Mouse (Mus musculus) cerebellum, adult 2 months (tissue): ENCODE measurements around the gene Cdr2. TPM values are rescaled to one million over a fixed set of nuclear protein-coding genes. Genes with fewer than 3 reads are reported as not detected.

Source experiments
- DNase-seq, 2 experiments: peaks; one replicate each; pipeline ENCODE4 v3.0.0; 2021
- H3K27ac ChIP-seq: fragments of 200-500 bp; 2 replicates; pipeline ENCODE4 v1.5.1; 2012; ENCODE audit warnings: low read length, control low read depth, inconsistent platforms; ENCODE audit not compliant: insufficient read depth
- H3K27me3 ChIP-seq: fragments of 200-500 bp; 2 replicates; pipeline ENCODE4 v1.6.1; 2012; ENCODE audit warnings: inconsistent platforms, mild to moderate bottlenecking, low read length, moderate library complexity; ENCODE audit not compliant: control insufficient read depth, insufficient read depth
- H3K4me1 ChIP-seq: fragments of 200-500 bp; 2 replicates; pipeline ENCODE4 v1.6.1; 2011; ENCODE audit warnings: low read length; ENCODE audit not compliant: control insufficient read depth, insufficient read depth
- H3K4me3 ChIP-seq: fragments of 200-500 bp; replicated peaks from 2 replicates; pipeline ENCODE3; 2011; ENCODE audit warnings: mild to moderate bottlenecking, low read depth, low read length, control low read depth; ENCODE audit not compliant: insufficient read depth
- CTCF ChIP-seq: fragments of 200-500 bp; IDR thresholded peaks from 2 replicates; pipeline ENCODE4 v1.5.1; 2011; ENCODE audit warnings: low read depth, mild to moderate bottlenecking, control low read depth, low read length, moderate library complexity, borderline replicate concordance; ENCODE audit not compliant: insufficient read depth
- POLR2A ChIP-seq: fragments of 200-500 bp; IDR thresholded peaks from 2 replicates; pipeline ENCODE4 v1.6.1; 2011; ENCODE audit warnings: low read length, control low read depth, borderline replicate concordance; ENCODE audit not compliant: insufficient read depth
- WGBS: fragments of 180-500 bp; shearing (Covaris S2); methylation state at CpG from one replicate; pipeline ENCODE4 v1.1.7; 2018; 5-methylcytosine and 5-hydroxymethylcytosine counted together
- polyA plus RNA-seq: library from polyadenylated mRNA; depleted of rRNA; stranded (reverse); fragments of >200 nt; gene quantifications from 2 replicates; pipeline ENCODE4 v1.2.3, GENCODE M21; 2012

Cdr2 gene
- polyA plus RNA-seq, 1 experiment = 50.2 TPM

GRCm38 (mm10) chr7:121003793-121004418 is 21.8 kb upstream of the Cdr2 start:
- no peak overlapping the region for H3K4me3 ChIP-seq
- no peaks in the 10 kb centered on the region for H3K4me1 ChIP-seq
- no peak overlapping the region for H3K27ac ChIP-seq
- 67% methylated on average over 4 of the region's 4 CpGs for WGBS
- no peak for TF ChIP-seq POLR2A
- TF ChIP-seq CTCF = no peak
- DNase-seq = no peak
- H3K27me3 ChIP-seq = no peaks in the 10 kb centered on the region

- no peak overlapping the region for H3K27ac ChIP-seq
- DNase-seq = no peak
- no peaks in the 10 kb centered on the region for H3K27me3 ChIP-seq
- TF ChIP-seq POLR2A = no peak
- no peak for TF ChIP-seq CTCF
- 55% methylated on average over 5 of the region's 5 CpGs for WGBS
- H3K4me3 ChIP-seq = no peak overlapping the region
- H3K4me1 ChIP-seq = no peaks in the 10 kb centered on the region
Observed at GRCm38 (mm10) chr7:121002407-121002928, 20.4 kb upstream of the Cdr2 start.

GRCm38 (mm10) chr7:121001879-121002278 is 19.8 kb upstream of the Cdr2 start:
- no peak for DNase-seq

GRCm38 (mm10) chr7:121000065-121000822 is 18.1 kb upstream of the Cdr2 start:
- no peaks in the 10 kb centered on the region for H3K4me1 ChIP-seq
- WGBS = 77% methylated on average over 3 of the region's 3 CpGs
- no peak overlapping the region for H3K4me3 ChIP-seq
- H3K27me3 ChIP-seq = no peaks in the 10 kb centered on the region
- H3K27ac ChIP-seq = no peak overlapping the region
- DNase-seq = no peak
- no peak for TF ChIP-seq POLR2A
- TF ChIP-seq CTCF = no peak

More at GRCm38 (mm10) chr7:121001879-121002278, 19.8 kb upstream of the Cdr2 start:
- Histone ChIP-seq H3K27ac (no peak overlapping the region), H3K4me1 (no peaks in the 10 kb centered on the region), H3K27me3 (no peaks in the 10 kb centered on the region), H3K4me3 (no peak overlapping the region)
- 84% methylated on average over 3 of the region's 3 CpGs for WGBS
- TF ChIP-seq CTCF (no peak), POLR2A (no peak)

- no peak for DNase-seq
- no peak overlapping the region for H3K27ac ChIP-seq
- 74% methylated on average over 2 of the region's 2 CpGs for WGBS
Observed at GRCm38 (mm10) chr7:120999021-120999530, 17.0 kb upstream of the Cdr2 start.

GRCm38 (mm10) chr7:120991191-120991590 is 9.1 kb upstream of the Cdr2 start:
- 46% methylated on average over 8 of the region's 8 CpGs for WGBS
- DNase-seq = no peak

More at GRCm38 (mm10) chr7:120999021-120999530, 17.0 kb upstream of the Cdr2 start:
- Histone ChIP-seq H3K4me3 (no peak overlapping the region), H3K4me1 (no peaks in the 10 kb centered on the region), H3K27me3 (no peaks in the 10 kb centered on the region)
- TF ChIP-seq CTCF (no peak), POLR2A (no peak)

GRCm38 (mm10) chr7:120982968-120983367 is 856 bp upstream of the Cdr2 start:
- 16% methylated on average over 7 of the region's 7 CpGs for WGBS
- H3K27me3 ChIP-seq = no peaks in the 10 kb centered on the region
- no peaks in the 10 kb centered on the region; the same call in 1 of the 2 replicates for H3K4me1 ChIP-seq
- DNase-seq = peak in 1 of 2 experiments; percentile 7
- TF ChIP-seq POLR2A (no peak), CTCF (no peak)
- H3K27ac ChIP-seq = no peak overlapping the region
- H3K4me3 ChIP-seq = no peak overlapping the region

More at GRCm38 (mm10) chr7:120991191-120991590, 9.1 kb upstream of the Cdr2 start:
- no peaks in the 10 kb centered on the region for H3K4me1 ChIP-seq
- no peak for TF ChIP-seq POLR2A
- TF ChIP-seq CTCF = no peak
- no peak overlapping the region for H3K4me3 ChIP-seq
- no peaks in the 10 kb centered on the region for H3K27me3 ChIP-seq
- no peak overlapping the region for H3K27ac ChIP-seq
